Mouse (Mus musculus) myocyte (in vitro differentiated cells): ENCODE results near the gene Gnao1. TPM values are rescaled to one million over a fixed set of nuclear protein-coding genes. Genes with fewer than 3 reads are reported as not detected.

Experiments used
- H3K27me3 ChIP-seq: one replicate; pipeline ENCODE4 v1.6.1; 2011; ENCODE audit not compliant: control insufficient read depth, insufficient read depth, insufficient read length
- H3K36me3 ChIP-seq: one replicate; pipeline ENCODE4 v1.6.1; 2011; ENCODE audit not compliant: control insufficient read depth, insufficient read depth
- H3K4me2 ChIP-seq: one replicate; pipeline ENCODE4 v1.6.1; 2011; ENCODE audit warnings: low read depth, control low read depth
- H3K4me3 ChIP-seq: one replicate; pipeline ENCODE4 v1.5.1; 2011; ENCODE audit warnings: mild to moderate bottlenecking, control low read depth, moderate library complexity
- H3K79me2 ChIP-seq: one replicate; pipeline ENCODE4 v1.6.1; 2011; ENCODE audit not compliant: control insufficient read depth, insufficient read depth
- H3ac ChIP-seq: one replicate; pipeline ENCODE4 v1.6.1; 2011; ENCODE audit not compliant: control insufficient read depth, insufficient read length
- CEBPB ChIP-seq: IDR thresholded peaks from 2 replicates; pipeline ENCODE4 v1.6.1; 2011; ENCODE audit warnings: mild to moderate bottlenecking, moderate library complexity; ENCODE audit not compliant: poor library complexity, insufficient read depth, severe bottlenecking
- E2F4 ChIP-seq: IDR thresholded peaks from one replicate; pipeline ENCODE4 v1.6.1; 2011; ENCODE audit warnings: mild to moderate bottlenecking, control low read depth, moderate library complexity; ENCODE audit not compliant: insufficient read depth
- MAX ChIP-seq: IDR thresholded peaks from one replicate; pipeline ENCODE4 v1.6.1; 2011; ENCODE audit warnings: low read depth, mild to moderate bottlenecking, control low read depth
- MYOD1 ChIP-seq, 3 experiments: IDR thresholded peaks; one replicate each; pipeline ENCODE4 v1.6.1; 2011; ENCODE audit warnings: control low read depth in 2 of 3, low read depth in 2 of 3, mild to moderate bottlenecking in 2 of 3, moderate library complexity in 1 of 3; ENCODE audit not compliant: insufficient read length in 2 of 3, control insufficient read depth in 1 of 3
- MYOG ChIP-seq, 3 experiments: IDR thresholded peaks; one replicate each; pipeline ENCODE4 v1.6.1; 2011; ENCODE audit warnings: control low read depth in 2 of 3, low read depth in 2 of 3, mild to moderate bottlenecking in 2 of 3; ENCODE audit not compliant: insufficient read length in 2 of 3, control insufficient read depth in 1 of 3, insufficient read depth in 1 of 3
- POLR2A ChIP-seq: IDR thresholded peaks from one replicate; pipeline ENCODE4 v1.6.1; 2011; ENCODE audit warnings: low read depth, mild to moderate bottlenecking, control low read depth, moderate library complexity; ENCODE audit not compliant: insufficient read length
- POLR2AphosphoS2 ChIP-seq: IDR thresholded peaks from one replicate; pipeline ENCODE4 v1.6.1; 2011; ENCODE audit warnings: low read depth, control low read depth; ENCODE audit not compliant: insufficient read length
- REST ChIP-seq: IDR thresholded peaks from one replicate; pipeline ENCODE4 v1.6.1; 2011; ENCODE audit warnings: mild to moderate bottlenecking, control low read depth, moderate library complexity; ENCODE audit not compliant: insufficient read depth, insufficient read length
- SRF ChIP-seq: IDR thresholded peaks from one replicate; pipeline ENCODE4 v1.6.1; 2011; ENCODE audit warnings: low read depth; ENCODE audit not compliant: control insufficient read depth, insufficient read length
- TCF12 ChIP-seq: IDR thresholded peaks from one replicate; pipeline ENCODE4 v1.6.1; 2011; ENCODE audit warnings: mild to moderate bottlenecking, control low read depth; ENCODE audit not compliant: poor library complexity, insufficient read depth, severe bottlenecking
- TCF3 ChIP-seq: IDR thresholded peaks from one replicate; pipeline ENCODE4 v1.6.1; 2011; ENCODE audit warnings: low read depth, control low read depth; ENCODE audit not compliant: insufficient read length
- USF1 ChIP-seq: IDR thresholded peaks from one replicate; pipeline ENCODE4 v1.6.1; 2011; ENCODE audit warnings: low read depth, mild to moderate bottlenecking, control low read depth, moderate library complexity
- polyA plus RNA-seq: library from polyadenylated mRNA; unstranded; fragments of >200 nt; fragmentation: generic; extraction: Trizol; gene quantifications from one replicate; pipeline ENCODE4 v1.2.1, GENCODE M21; 2012; ENCODE audit warnings: missing spikeins

Gnao1 gene
- polyA plus RNA-seq, 1 experiment = 31.8 TPM

DNA sequence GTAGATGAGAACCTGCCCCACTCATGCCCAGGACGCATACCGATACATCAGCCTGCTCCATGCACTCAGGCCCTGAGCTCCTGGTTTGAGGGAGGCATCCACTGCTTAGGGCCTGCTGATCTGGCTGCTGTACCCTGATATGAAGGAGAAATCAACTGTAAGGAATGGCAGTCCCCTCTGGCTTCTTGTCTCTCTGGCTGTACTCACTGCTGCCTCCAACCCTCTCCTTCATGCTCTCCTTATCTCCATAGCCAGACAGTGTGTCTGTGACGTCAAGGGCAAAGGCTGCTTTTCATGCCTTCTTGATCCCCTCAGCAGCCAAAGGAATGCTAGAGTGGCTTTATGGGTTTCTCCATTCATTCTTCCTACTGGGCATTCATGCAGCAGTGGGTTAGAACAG is 92.3 kb downstream of the Gnao1 start:
- H3K4me2 ChIP-seq = no peak overlapping the region
- no peaks in the 10 kb centered on the region for H3K27me3 ChIP-seq
- TF ChIP-seq CEBPB = no peak
- no peak for TF ChIP-seq POLR2A
- H3K36me3 ChIP-seq = no peaks in the 10 kb centered on the region
- no peak overlapping the region for H3K4me3 ChIP-seq
- H3ac ChIP-seq = no peak overlapping the region
- H3K79me2 ChIP-seq = no peaks in the 10 kb centered on the region

DNA sequence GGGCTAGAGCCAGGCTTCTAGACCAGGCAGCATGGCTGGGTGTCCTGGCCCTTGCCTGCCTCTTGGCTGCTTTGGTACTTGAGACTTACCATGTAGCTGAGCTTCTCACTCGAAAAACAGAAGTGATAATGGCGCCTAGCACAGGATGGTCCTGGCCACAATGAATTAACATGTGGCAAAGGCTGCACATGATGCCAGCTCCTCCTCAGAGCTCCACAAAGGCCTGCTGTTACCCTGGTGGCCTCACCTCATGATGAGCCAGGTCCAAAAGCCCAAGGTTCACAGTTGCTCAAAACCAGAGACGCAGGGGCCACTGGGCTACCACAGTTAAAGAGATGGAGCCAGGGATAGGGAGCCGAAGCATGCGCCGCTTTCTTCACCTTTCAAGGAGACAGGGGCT is 97.2 kb downstream of the Gnao1 start:
- no peak overlapping the region for H3K4me2 ChIP-seq
- H3K27me3 ChIP-seq = no peaks in the 10 kb centered on the region
- TF ChIP-seq CEBPB (no peak), REST (no peak), USF1 (no peak)
- H3K79me2 ChIP-seq = no peaks in the 10 kb centered on the region
- no peak overlapping the region for H3ac ChIP-seq
- no peak overlapping the region for H3K4me3 ChIP-seq
- H3K36me3 ChIP-seq = no peaks in the 10 kb centered on the region

DNA sequence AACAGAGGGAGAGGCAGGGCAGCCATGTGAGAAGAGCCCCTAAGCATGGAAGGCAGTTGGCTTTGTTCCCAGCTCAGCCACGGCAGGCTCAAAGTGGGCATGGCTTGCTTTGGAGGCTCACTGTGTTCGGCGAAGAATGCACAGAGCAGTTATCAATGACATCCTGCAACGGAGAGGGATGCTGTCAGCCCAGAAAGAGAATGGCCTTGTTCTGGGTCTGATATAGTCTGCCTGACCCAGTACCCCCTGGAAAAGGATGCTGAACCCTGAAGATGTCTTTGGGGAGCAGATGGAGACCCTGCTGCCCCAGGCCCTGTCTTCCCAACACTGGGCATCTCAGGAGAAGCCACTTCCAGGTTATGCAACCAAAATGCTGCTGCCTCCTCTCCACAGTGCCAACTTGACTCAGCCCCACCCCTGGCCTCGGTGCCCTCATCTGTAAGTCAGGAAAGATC is 98.2 kb downstream of the Gnao1 start:
- Histone ChIP-seq H3K79me2 (no peaks in the 10 kb centered on the region), H3ac (no peak overlapping the region), H3K27me3 (no peaks in the 10 kb centered on the region), H3K36me3 (no peaks in the 10 kb centered on the region), H3K4me2 (no peak overlapping the region), H3K4me3 (no peak overlapping the region)
- TF ChIP-seq USF1 (no peak), SRF (no peak), POLR2AphosphoS2 (no peak), TCF12 (no peak), MYOD1 (IDR thresholded peaks at IDR 0.05; ENCODE audit: control insufficient read depth in 1 of 3, insufficient read length in 2 of 3, low read depth in 2 of 3) (no peak), MAX (no peak), E2F4 (no peak), REST (no peak), POLR2A (no peak), MYOG (IDR thresholded peaks at IDR 0.05; ENCODE audit: control insufficient read depth in 1 of 3, insufficient read depth in 1 of 3, insufficient read length in 2 of 3, low read depth in 2 of 3) (no peak)

DNA sequence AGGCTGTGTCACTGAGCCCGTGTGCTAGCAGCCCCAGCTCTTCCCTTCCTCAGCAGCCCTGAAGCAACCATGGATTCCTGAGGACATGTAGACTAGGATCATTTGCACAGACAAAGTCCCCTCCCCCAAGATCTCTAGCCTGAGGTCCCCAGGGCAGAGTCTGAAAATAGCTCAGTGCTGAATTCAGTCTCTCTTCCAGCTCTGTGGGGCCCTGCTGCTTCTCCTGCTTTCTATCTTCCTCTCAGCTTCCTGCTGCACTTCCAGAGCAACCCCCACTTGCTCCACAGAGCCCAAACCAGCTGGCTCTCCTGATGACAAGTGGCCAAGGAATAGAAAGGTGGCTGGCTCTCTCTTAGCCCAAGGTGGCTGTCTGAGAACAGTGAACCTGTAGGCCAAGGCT is 98.8 kb downstream of the Gnao1 start:
- Histone ChIP-seq H3K79me2 (no peaks in the 10 kb centered on the region), H3K4me3 (no peak overlapping the region), H3ac (no peak overlapping the region), H3K36me3 (no peaks in the 10 kb centered on the region), H3K4me2 (no peak overlapping the region), H3K27me3 (no peaks in the 10 kb centered on the region)
- TF ChIP-seq POLR2A = no peak
- no peak for TF ChIP-seq SRF
- no peak for TF ChIP-seq CEBPB
- TF ChIP-seq MYOD1 (IDR thresholded peaks at IDR 0.05; ENCODE audit: control insufficient read depth in 1 of 3, insufficient read length in 2 of 3, low read depth in 2 of 3) = no peak
- no peak for TF ChIP-seq USF1
- TF ChIP-seq E2F4 = no peak
- no peak for TF ChIP-seq TCF3

DNA sequence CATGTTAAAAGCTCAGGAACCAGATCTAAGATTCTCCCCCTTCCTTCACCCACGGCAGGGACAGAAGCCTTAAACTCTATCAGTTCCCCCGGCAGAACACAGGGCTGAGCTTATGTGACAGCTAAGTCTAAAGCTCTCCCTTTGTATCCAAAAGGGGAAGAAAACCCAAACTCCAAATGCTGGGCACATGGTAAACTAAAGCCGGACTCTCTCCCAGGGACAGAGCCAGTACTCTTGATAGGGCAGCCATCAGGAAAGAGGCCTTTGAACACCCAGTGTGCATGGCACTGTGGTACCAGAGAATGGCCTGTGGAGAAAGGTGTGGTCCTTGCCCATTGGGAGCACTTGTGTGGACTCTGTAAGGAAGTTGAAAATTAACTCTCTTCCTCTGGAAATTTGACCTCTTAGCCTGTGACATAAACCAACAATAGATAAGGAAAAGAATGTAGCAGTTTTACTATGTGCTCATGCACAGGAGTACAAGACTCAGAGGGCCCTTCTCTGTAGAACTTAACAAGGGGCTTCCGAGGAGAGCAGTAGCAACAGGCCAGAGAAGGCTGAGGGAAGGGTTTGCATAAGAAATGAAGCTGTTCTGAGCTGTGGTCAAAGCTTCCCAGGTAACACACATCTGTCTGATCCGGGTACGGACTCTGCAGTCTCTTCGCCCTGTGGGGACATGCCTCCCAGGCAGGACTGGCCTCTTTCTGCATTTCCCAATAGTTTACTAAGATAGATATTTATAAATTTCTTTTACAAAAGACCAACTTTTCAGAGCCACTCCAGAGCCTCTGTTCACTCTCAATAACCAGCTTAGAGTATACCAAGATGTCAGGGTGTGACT is 102.2 kb downstream of the Gnao1 start:
- Histone ChIP-seq H3K4me2 (no peak overlapping the region), H3K36me3 (no peaks in the 10 kb centered on the region), H3K4me3 (no peak overlapping the region), H3K27me3 (no peaks in the 10 kb centered on the region), H3ac (no peak overlapping the region), H3K79me2 (no peaks in the 10 kb centered on the region)
- TF ChIP-seq E2F4 (no peak), TCF3 (no peak), CEBPB (no peak)

DNA sequence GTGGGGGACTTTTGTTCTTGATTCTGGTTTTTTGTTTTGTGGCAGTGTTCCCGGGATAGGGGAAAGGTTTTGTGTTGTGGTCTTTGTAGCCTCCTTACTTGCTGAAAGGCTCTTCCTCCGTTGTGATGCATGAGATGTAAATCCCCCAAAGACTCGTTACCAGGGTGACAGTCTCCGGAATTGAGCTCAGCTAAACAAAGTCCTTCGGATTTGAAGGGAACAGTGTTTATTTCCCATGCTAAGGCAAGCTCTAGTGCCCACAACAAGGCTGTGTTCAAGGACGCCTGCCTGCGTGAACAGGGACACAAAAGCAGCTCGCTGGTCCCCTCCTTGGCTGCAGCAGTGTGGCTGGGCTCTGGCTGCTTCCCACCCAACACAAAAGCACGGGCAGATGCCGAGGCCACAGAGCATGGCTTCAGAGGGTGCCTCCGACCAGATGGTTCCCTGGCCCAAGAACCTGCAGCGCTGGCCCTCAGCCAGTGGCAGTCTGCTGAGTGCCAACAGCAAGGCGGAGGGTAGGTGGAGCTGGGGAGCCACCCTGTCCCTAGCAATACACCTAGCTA is 108.2 kb downstream of the Gnao1 start:
- Histone ChIP-seq H3K79me2 (no peaks in the 10 kb centered on the region), H3K4me3 (no peak overlapping the region), H3K36me3 (no peaks in the 10 kb centered on the region), H3ac (no peak overlapping the region), H3K27me3 (no peaks in the 10 kb centered on the region), H3K4me2 (no peak overlapping the region)
- no peak for TF ChIP-seq POLR2AphosphoS2
- no peak for TF ChIP-seq TCF12
- TF ChIP-seq TCF3 = no peak
- no peak for TF ChIP-seq E2F4
- no peak for TF ChIP-seq POLR2A
- no peak for TF ChIP-seq MAX
- no peak for TF ChIP-seq SRF
- no peak for TF ChIP-seq MYOD1 (IDR thresholded peaks at IDR 0.05; ENCODE audit: control insufficient read depth in 1 of 3, insufficient read length in 2 of 3, low read depth in 2 of 3)
- TF ChIP-seq REST = no peak
- TF ChIP-seq CEBPB = no peak
- no peak for TF ChIP-seq USF1
- TF ChIP-seq MYOG (IDR thresholded peaks at IDR 0.05; ENCODE audit: control insufficient read depth in 1 of 3, insufficient read depth in 1 of 3, insufficient read length in 2 of 3, low read depth in 2 of 3) = no peak
